Mouse (Mus musculus): ENCODE results near the gene Gdpd1. TPM values are rescaled to one million over a fixed set of nuclear protein-coding genes. Genes with fewer than 3 reads are reported as not detected.

The Gdpd1 gene
- 1 to 10 TPM; 3.9 to 5.0 TPM for total RNA-seq (2023)

GRCm38 (mm10) chr11:87073866-87074440 lies at the start of gene Gdpd1:
Gene Gdpd1 (minus strand): TSS chr11:87074062.

GRCm38 (mm10) chr11:87108755-87109518 lies 35.1 kb upstream of the Gdpd1 start, which contains the start of gene Ska2:
Gene Ska2 (plus strand): TSS chr11:87109234.

GRCm38 (mm10) chr11:87108409-87108754 lies 34.5 kb upstream of the Gdpd1 start, which contains the start of gene Prr11:
Gene Prr11 (minus strand): TSS chr11:87108708.

GRCm38 (mm10) chr11:87086290-87086984 lies 12.6 kb upstream of the Gdpd1 start, which contains the start of gene Smg8:
Gene Smg8 (minus strand): TSS chr11:87086774.

GRCm38 (mm10) chr11:86993041-86994037 lies 80.5 kb downstream of the Gdpd1 start, which contains the start of gene Ypel2:
Gene Ypel2 (minus strand): TSS chr11:86993707.

Other genes with a start within 250 kb of the Gdpd1 start
- gene Ypel2, start 80.4 kb downstream of the Gdpd1 start, total RNA-seq (2023) = 10 to 100 TPM; 17.0 to 17.3 TPM
- gene Smg8, start 12.7 kb upstream of the Gdpd1 start, total RNA-seq (2023) = 10 to 100 TPM; 17.1 to 17.5 TPM
- under 1 TPM; 0.24 to 0.39 TPM for gene Prr11, start 34.6 kb upstream of the Gdpd1 start, total RNA-seq (2023)
- 1 to 10 TPM; 1.9 to 2.3 TPM for gene Ska2, start 35.2 kb upstream of the Gdpd1 start, total RNA-seq (2023)
- gene Trim37, start 53.0 kb upstream of the Gdpd1 start, total RNA-seq (2023) = 1 to 10 TPM; 8.0 to 8.6 TPM